8 mouse cellular contexts compared by ENCODE assay signal in the genomic region with DNA sequence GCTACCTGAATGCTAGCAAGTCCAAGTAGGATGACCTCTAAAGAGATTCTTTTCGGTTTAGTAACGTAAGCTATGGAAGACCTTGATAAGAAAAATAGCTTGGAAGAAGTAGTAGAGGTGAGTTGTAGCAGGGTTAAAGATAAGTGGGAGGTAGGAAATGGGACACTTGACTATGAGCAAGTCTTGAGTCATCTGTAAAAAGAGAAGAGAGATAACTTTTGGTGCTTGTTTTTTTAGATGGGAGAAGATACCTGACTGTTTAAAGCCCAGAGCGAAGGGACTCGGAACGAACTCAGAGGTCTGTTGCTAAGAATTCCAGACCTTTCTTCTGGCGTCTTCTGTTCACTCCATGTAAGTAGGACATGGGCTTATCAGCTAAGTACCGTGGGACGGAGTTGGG. TPM values are rescaled to one million over a fixed set of nuclear protein-coding genes. Genes with fewer than 3 reads are reported as not detected.
A peak's percentile ranks its signal among the peaks of the same experiment; 100 is the strongest.
DNase-seq lines count a peak whose midpoint lies in the region; ATAC-seq and TF ChIP-seq lines count a peak whose summit lies in the region.

A gene (plus strand): TSS at position 301 of the 400 bp plus-strand sequence.

- peak within 1 kb of the TSS; percentile 53 for H3K4me2 ChIP-seq in forebrain, embryonic 15.5 days (replicated peaks)
- peak within 1 kb of the TSS; percentile 55 for H3K4me2 ChIP-seq in stomach, embryonic 15.5 days

- peaks cover 5% of the 10 kb centered on the region; the same call in 1 of the 2 replicates for H3K36me3 ChIP-seq in E14TG2a.4 (ENCODE audit: insufficient read depth, low read length)
- no peaks in the 10 kb centered on the region for H3K36me3 ChIP-seq in forebrain, embryonic 15.5 days
- H3K36me3 ChIP-seq in stomach, embryonic 15.5 days: no peaks in the 10 kb centered on the region

- DNase-seq in gastrocnemius, postnatal 4 days (ENCODE audit: low spot score in 2 of 2): no peak
- no peak for DNase-seq in gastrocnemius, adult 8-10 months (ENCODE audit: low spot score in 2 of 2)
- DNase-seq in left cerebral cortex, postnatal 4 days: no peak
- DNase-seq in B cell, adult 2 months: no peak
- no peak for DNase-seq in right cerebral cortex, postnatal 10 days (ENCODE audit: low spot score in 2 of 2)

- no peaks in the 10 kb centered on the region for H3K27me3 ChIP-seq in E14TG2a.4 (ENCODE audit: insufficient read depth, low read length)
- no peaks in the 10 kb centered on the region for H3K27me3 ChIP-seq in forebrain, embryonic 15.5 days
- H3K27me3 ChIP-seq in stomach, embryonic 15.5 days (replicated peaks): no peaks in the 10 kb centered on the region

- peaks cover 39% of the 10 kb centered on the region for H3K4me1 ChIP-seq in E14TG2a.4 (replicated peaks; ENCODE audit: low read depth, low read length)
- peaks cover 26% of the 10 kb centered on the region for H3K4me1 ChIP-seq in forebrain, embryonic 15.5 days
- no peaks in the 10 kb centered on the region for H3K4me1 ChIP-seq in stomach, embryonic 15.5 days

- H3K9ac ChIP-seq in forebrain, embryonic 15.5 days (replicated peaks): peak within 1 kb of the TSS; percentile 87
- peak within 1 kb of the TSS; percentile 61; the same call in 1 of the 2 replicates for H3K9ac ChIP-seq in stomach, embryonic 15.5 days

- ATAC-seq in forebrain, embryonic 15.5 days (replicated peaks): no peak
- no peak for ATAC-seq in stomach, embryonic 15.5 days (ENCODE audit: insufficient read depth, low FRiP score, low read depth)

- WGBS in forebrain, embryonic 15.5 days: 95% methylated on average over 8 of the region's 8 CpGs
- WGBS in stomach, embryonic 15.5 days: 92% methylated on average over 8 of the region's 8 CpGs

- peak within 1 kb of the TSS; percentile 86 for H3K4me3 ChIP-seq in E14TG2a.4 (replicated peaks; ENCODE audit: low read length)
- peak within 1 kb of the TSS; percentile 71 for H3K4me3 ChIP-seq in forebrain, embryonic 15.5 days
- peak within 1 kb of the TSS; percentile 60 for H3K4me3 ChIP-seq in stomach, embryonic 15.5 days (replicated peaks)

- intact Hi-C loops in left cerebral cortex, postnatal 4 days (cut with DNase I): no loop called here

- H3K9me3 ChIP-seq in E14TG2a.4 (ENCODE audit: low read length): no peaks in the 10 kb centered on the region
- no peaks in the 10 kb centered on the region for H3K9me3 ChIP-seq in forebrain, embryonic 15.5 days
- H3K9me3 ChIP-seq in stomach, embryonic 15.5 days: no peaks in the 10 kb centered on the region

- TF ChIP-seq CTCF in E14TG2a.4 (conservative IDR thresholded peaks at IDR 0.05; ENCODE audit: low read length): no peak

- peak within 1 kb of the TSS; percentile 95 for H3K27ac ChIP-seq in forebrain, embryonic 15.5 days (replicated peaks)
- peak within 1 kb of the TSS; percentile 89 for H3K27ac ChIP-seq in stomach, embryonic 15.5 days

RNA-seq across cellular contexts. Expression of the gene that starts here (rescaled TPM):
- total RNA-seq in gastrocnemius, postnatal 4 days (2021): 10 to 100 TPM; 19.2 to 20.4 TPM
- 1 to 10 TPM; 1.4 to 2.5 (median 1.9) TPM for total RNA-seq in gastrocnemius, adult 8-10 months (2022)
- polyA plus RNA-seq in forebrain, embryonic 15.5 days (2015; fragmentation: Nextera tagmentation; extraction: Ambion mirVana): 10.6 and 12.4 TPM in 2 replicates
- 10 to 100 TPM; 49.3 to 51.2 TPM for total RNA-seq in left cerebral cortex, postnatal 4 days (2021)
- 7.7 and 8.1 TPM in 2 replicates for polyA plus RNA-seq in stomach, embryonic 15.5 days (2015; fragmentation: Nextera tagmentation; extraction: Ambion mirVana)

Comparison
In these comparisons a context has a peak if more than half of its experiments do, and no peak if none do; other contexts are left out.
1. RNA of the gene that starts here (total RNA-seq): 49.3 to 51.2 TPM in left cerebral cortex, postnatal 4 days and 19.2 to 20.4 TPM in gastrocnemius, postnatal 4 days; 1.4 to 2.5 TPM in gastrocnemius, adult 8-10 months; every median in the first group is over 4 times any median in the second.
2. Peak in every context shown above with its lines, with median percentiles within 50 percentile points of each other: H3K4me3 ChIP-seq.